Mouse (Mus musculus): ENCODE measurements around the gene Rabgef1. TPM values are rescaled to one million over a fixed set of nuclear protein-coding genes. Genes with fewer than 3 reads are reported as not detected.

Gene Rabgef1
- total and polyA plus RNA-seq, 3 experiments: 25.8 to 35.1 TPM; not detected in 1

DNA sequence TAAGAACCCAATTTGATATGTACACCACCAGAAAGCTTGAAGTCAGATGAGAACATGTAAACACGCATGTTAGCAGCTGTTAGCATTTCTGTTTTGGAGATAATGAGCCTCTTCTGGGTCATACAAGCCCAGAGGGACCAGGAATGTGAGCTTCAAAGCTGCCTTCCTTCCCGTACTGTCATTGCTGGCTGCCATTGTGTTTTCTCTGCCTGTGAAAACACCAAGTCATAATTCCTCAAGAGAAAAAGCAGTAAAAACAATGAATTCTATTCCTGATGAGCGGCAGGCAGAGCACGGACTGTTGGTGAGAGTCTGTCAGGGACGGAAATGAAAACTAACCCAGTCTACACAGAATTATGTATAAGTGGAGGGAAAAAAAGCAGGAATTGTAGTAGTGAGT, 47.3 kb upstream of the Rabgef1 start:
- Histone ChIP-seq H3K4me1 (ENCODE audit: control insufficient read depth in 1 of 2, insufficient read depth in 2 of 2, low read length in 2 of 2) (no peaks in the 10 kb centered on the region), H3K36me3 (ENCODE audit: control insufficient read depth in 1 of 2, insufficient read depth in 2 of 2, low read length in 2 of 2) (no peaks in the 10 kb centered on the region)

DNA sequence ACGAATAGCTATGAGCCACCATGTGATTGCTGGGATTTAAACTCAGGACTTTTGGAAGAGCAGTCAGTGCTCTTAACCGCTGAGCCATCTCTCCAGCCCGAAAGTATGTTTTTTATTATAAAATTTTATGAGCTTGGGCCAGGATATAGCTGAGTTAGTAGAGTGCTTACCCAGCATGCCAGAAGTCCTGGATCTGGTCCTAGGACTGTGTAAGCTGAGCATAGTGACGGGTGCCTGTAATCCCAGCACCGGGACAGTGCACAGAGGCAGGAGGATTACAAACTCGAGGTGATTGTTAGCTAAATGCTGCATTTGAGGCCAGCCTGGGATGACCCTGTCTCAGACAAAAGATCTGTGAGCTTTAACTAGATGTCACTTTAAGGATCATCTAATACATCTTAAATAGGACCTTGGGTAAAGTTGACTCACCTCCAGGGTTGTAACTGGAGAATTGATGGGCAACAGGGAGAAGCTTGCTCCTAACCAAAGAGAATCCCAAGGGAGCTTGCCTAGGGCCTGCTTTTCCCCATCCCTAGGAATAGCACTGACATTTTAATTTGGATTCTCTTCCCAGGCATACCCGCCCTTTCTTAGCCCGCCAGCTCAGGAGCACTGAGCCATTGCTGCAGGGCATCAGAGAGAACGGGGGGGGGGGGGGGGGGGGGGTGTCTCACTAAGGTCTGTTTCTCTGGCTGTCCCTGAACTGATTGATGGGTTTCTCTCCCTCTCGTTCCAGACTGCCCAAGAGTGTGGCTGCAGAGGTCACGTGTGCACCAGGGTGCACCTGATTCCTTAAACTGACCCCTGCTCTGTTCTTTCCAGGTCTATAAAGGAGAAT, 42.7 kb upstream of the Rabgef1 start:
- TF ChIP-seq UBTF (IDR thresholded peaks at IDR 0.05; ENCODE audit: borderline replicate concordance, insufficient read depth, low read depth, low read length) (no peak), USF2 (IDR thresholded peaks at IDR 0.05; ENCODE audit: borderline replicate concordance in 1 of 2, insufficient read depth in 1 of 2, low read depth in 1 of 2, low read length in 2 of 2) (no peak), GATA1 (IDR thresholded peaks at IDR 0.05; ENCODE audit: low read depth, low read length) (no peak), USF1 (IDR thresholded peaks at IDR 0.05; ENCODE audit: low read depth, low read length) (no peak), ELF1 (IDR thresholded peaks at IDR 0.05; ENCODE audit: low read depth, low read length) (no peak), MYB (IDR thresholded peaks at IDR 0.05; ENCODE audit: low read depth, low read length) (no peak), POLR2AphosphoS5 (IDR thresholded peaks at IDR 0.05; ENCODE audit: borderline replicate concordance, low read depth, low read length) (no peak), ETS1 (IDR thresholded peaks at IDR 0.05; ENCODE audit: low read depth, low read length) (no peak), E2F4 (IDR thresholded peaks at IDR 0.05; ENCODE audit: borderline replicate concordance, low read depth, low read length) (no peak), KAT2A (conservative IDR thresholded peaks at IDR 0.05; ENCODE audit: low read depth, low read length) (no peak), RAD21 (IDR thresholded peaks at IDR 0.05; ENCODE audit: low read depth, low read length) (no peak), BHLHE40 (IDR thresholded peaks at IDR 0.05; ENCODE audit: borderline replicate concordance, low read depth, low read length) (no peak), TAL1 (IDR thresholded peaks at IDR 0.05; ENCODE audit: low read length) (no peak), POLR2AphosphoS2 (IDR thresholded peaks at IDR 0.05; ENCODE audit: low read length) (no peak), GABPA (IDR thresholded peaks at IDR 0.05; ENCODE audit: low read depth, low read length) (no peak), TBP (IDR thresholded peaks at IDR 0.05; ENCODE audit: low read depth, low read length) (no peak), CTCF (IDR thresholded peaks at IDR 0.05 in 2 of 3, conservative IDR thresholded peaks at IDR 0.05 in 1 of 3; ENCODE audit: control insufficient read depth in 1 of 3, insufficient read depth in 1 of 3, low read depth in 2 of 3, low read length in 3 of 3, poor library complexity in 1 of 3, severe bottlenecking in 1 of 3) (no peak), SMC3 (IDR thresholded peaks at IDR 0.05; ENCODE audit: low read depth, low read length) (no peak), ZKSCAN1 (IDR thresholded peaks at IDR 0.05; ENCODE audit: low read depth, low read length) (no peak)
- Histone ChIP-seq H3K27me3 (ENCODE audit: control insufficient read depth in 1 of 2, insufficient read depth in 2 of 2, low read length in 2 of 2) (no peaks in the 10 kb centered on the region), H3K9me3 (replicated peaks; ENCODE audit: insufficient read depth, low read length) (no peaks in the 10 kb centered on the region), H3K36me3 (ENCODE audit: control insufficient read depth in 1 of 2, insufficient read depth in 2 of 2, low read length in 2 of 2) (no peaks in the 10 kb centered on the region), H3K27ac (ENCODE audit: control insufficient read depth, low read depth, low read length) (no peak overlapping the region), H3K4me1 (ENCODE audit: control insufficient read depth in 1 of 2, insufficient read depth in 2 of 2, low read length in 2 of 2) (no peaks in the 10 kb centered on the region), H3K4me3 (ENCODE audit: control insufficient read depth in 1 of 2, insufficient read depth in 1 of 2, low read depth in 2 of 2, low read length in 2 of 2) (no peak overlapping the region), H3K9ac (ENCODE audit: control insufficient read depth, low read depth, low read length, poor library complexity, severe bottlenecking) (no peak overlapping the region), H3K79me2 (ENCODE audit: control insufficient read depth, insufficient read depth, low read length, poor library complexity) (no peaks in the 10 kb centered on the region)
- no peak for DNase-seq (ENCODE audit: low read depth, low spot score)

More for the DNA sequence above, 47.3 kb upstream of the Rabgef1 start:
- Histone ChIP-seq H3K79me2 (ENCODE audit: control insufficient read depth, insufficient read depth, low read length, poor library complexity) (no peaks in the 10 kb centered on the region; the same call in 1 of the 2 replicates), H3K9me3 (replicated peaks; ENCODE audit: insufficient read depth, low read length) (no peaks in the 10 kb centered on the region), H3K27me3 (ENCODE audit: control insufficient read depth in 1 of 2, insufficient read depth in 2 of 2, low read length in 2 of 2) (no peaks in the 10 kb centered on the region), H3K27ac (ENCODE audit: control insufficient read depth, low read depth, low read length) (no peak overlapping the region), H3K9ac (ENCODE audit: control insufficient read depth, low read depth, low read length, poor library complexity, severe bottlenecking) (no peak overlapping the region), H3K4me3 (ENCODE audit: control insufficient read depth in 1 of 2, insufficient read depth in 1 of 2, low read depth in 2 of 2, low read length in 2 of 2) (no peak overlapping the region)
- TF ChIP-seq CTCF (IDR thresholded peaks at IDR 0.05 in 2 of 3, conservative IDR thresholded peaks at IDR 0.05 in 1 of 3; ENCODE audit: control insufficient read depth in 1 of 3, insufficient read depth in 1 of 3, low read depth in 2 of 3, low read length in 3 of 3, poor library complexity in 1 of 3, severe bottlenecking in 1 of 3) (no peak), MYB (IDR thresholded peaks at IDR 0.05; ENCODE audit: low read depth, low read length) (no peak), MAFK (IDR thresholded peaks at IDR 0.05; ENCODE audit: borderline replicate concordance, low read depth, low read length) (no peak), NELFE (IDR thresholded peaks at IDR 0.05; ENCODE audit: low read depth, low read length) (no peak), ZC3H11A (IDR thresholded peaks at IDR 0.05; ENCODE audit: low read depth, low read length) (no peak), MAX (IDR thresholded peaks at IDR 0.05; ENCODE audit: low read length) (no peak), ETS1 (IDR thresholded peaks at IDR 0.05; ENCODE audit: low read depth, low read length) (no peak)
- no peak for DNase-seq (ENCODE audit: low read depth, low spot score)

Data from MEL (cell line).